Mouse (Mus musculus) erythroblast, embryonic 14.5 days (primary cell): ENCODE results near the gene Pld5.

ENCODE experiments used
- GATA1 ChIP-seq: IDR thresholded peaks from 2 replicates; pipeline ENCODE4 v1.6.1; 2012; ENCODE audit warnings: low read length, inconsistent platforms, mixed read lengths
- TAL1 ChIP-seq: IDR thresholded peaks from 3 replicates; pipeline ENCODE4 v1.6.1; 2012; ENCODE audit warnings: low read length, inconsistent platforms, mixed read lengths

DNA sequence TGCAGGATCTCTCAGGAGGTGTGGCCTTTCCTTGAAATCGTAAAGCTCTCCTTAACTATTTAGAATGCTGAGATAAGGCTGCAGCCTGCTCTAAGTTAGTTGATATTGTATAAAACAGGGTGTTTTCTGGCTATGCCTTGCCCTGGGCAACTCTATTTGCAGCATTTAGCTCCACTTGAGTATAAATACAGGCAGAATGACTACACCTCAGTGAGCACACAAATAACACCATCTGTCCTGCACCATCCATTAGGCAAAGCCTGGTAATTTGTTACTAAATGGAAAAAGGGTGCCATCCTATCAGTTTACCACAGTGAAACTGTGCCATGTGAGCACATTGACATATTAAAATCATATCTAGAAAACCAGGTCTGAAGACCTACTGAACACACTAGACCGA lies 149.3 kb downstream of the Pld5 start:
- TF ChIP-seq GATA1 = no peak
- TF ChIP-seq TAL1 = no peak
